Mouse (Mus musculus) stomach, embryonic 14.5 days (tissue): ENCODE results near the gene Srgn. TPM values are rescaled to one million over a fixed set of nuclear protein-coding genes. Genes with fewer than 3 reads are reported as not detected.

Source experiments
- ATAC-seq: fragments of 200-750 bp; cut with Nextera tagmentation; 2 replicates; pipeline ENCODE4 v1.8.0; 2017; ENCODE audit warnings: low read depth, moderate TSS enrichment; ENCODE audit not compliant: insufficient number of reproducible peaks, insufficient read depth, low FRiP score
- H3K27ac ChIP-seq: fragments of 300-500 bp; sonication (generic); 2 replicates; pipeline ENCODE4 v1.5.1; 2014; ENCODE audit warnings: mild to moderate bottlenecking, low read length, moderate library complexity, mixed read lengths
- H3K27me3 ChIP-seq: fragments of 300-500 bp; sonication (generic); 2 replicates; pipeline ENCODE4 v1.6.1; 2014; ENCODE audit warnings: low read length, control low read depth, mixed read lengths; ENCODE audit not compliant: control insufficient read depth, insufficient read depth
- H3K36me3 ChIP-seq: fragments of 300-500 bp; sonication (generic); 2 replicates; pipeline ENCODE4 v1.6.1; 2014; ENCODE audit warnings: mild to moderate bottlenecking, control low read depth, low read length, moderate library complexity, mixed read lengths; ENCODE audit not compliant: control insufficient read depth, insufficient read depth
- H3K4me1 ChIP-seq: fragments of 300-500 bp; sonication (generic); 2 replicates; pipeline ENCODE4 v1.6.1; 2014; ENCODE audit warnings: low read length, control low read depth, mixed read lengths; ENCODE audit not compliant: control insufficient read depth, insufficient read depth
- H3K4me2 ChIP-seq: fragments of 300-500 bp; sonication (generic); replicated peaks from 2 replicates; pipeline ENCODE4 v1.6.1; 2014; ENCODE audit warnings: low read depth, low read length, control low read depth
- H3K4me3 ChIP-seq: fragments of 300-500 bp; sonication (generic); 2 replicates; pipeline ENCODE4 v1.5.1; 2014; ENCODE audit warnings: low read depth, low read length, control low read depth
- H3K9ac ChIP-seq: fragments of 300-500 bp; sonication (generic); replicated peaks from 2 replicates; pipeline ENCODE4 v1.6.1; 2014; ENCODE audit warnings: low read depth, mild to moderate bottlenecking, control low read depth, low read length, moderate library complexity, mixed read lengths
- H3K9me3 ChIP-seq: fragments of 300-500 bp; sonication (generic); 2 replicates; pipeline ENCODE4 v1.6.1; 2016; ENCODE audit warnings: low read depth, low read length, control low read depth; ENCODE audit not compliant: control insufficient read depth
- WGBS: fragments of 180-500 bp; shearing (Covaris S2); extraction: QIAGEN DNeasy Blood & Tissue Kit; methylation state at CpG from one replicate; pipeline ENCODE4 v1.1.7; 2014; 5-methylcytosine and 5-hydroxymethylcytosine counted together
- polyA plus RNA-seq: library from polyadenylated mRNA; unstranded; fragments of >200 nt; fragmentation: Nextera tagmentation; extraction: Ambion mirVana; gene quantifications from 2 replicates; pipeline ENCODE4 v1.2.1, GENCODE M21; 2014

The Srgn gene
- polyA plus RNA-seq, 1 experiment from 2014 or later = 8.3 TPM

- Histone ChIP-seq H3K9ac (no peak overlapping the region), H3K36me3 (no peaks in the 10 kb centered on the region), H3K4me2 (no peak overlapping the region), H3K27ac (no peak overlapping the region), H3K4me3 (no peak overlapping the region), H3K9me3 (no peaks in the 10 kb centered on the region), H3K4me1 (no peaks in the 10 kb centered on the region), H3K27me3 (no peaks in the 10 kb centered on the region)
- WGBS = 56% methylated on average over 3 of the region's 3 CpGs
- ATAC-seq = no peak
Observed at GRCm38 (mm10) chr10:62540800-62541199, 13.5 kb upstream of the Srgn start.

- Histone ChIP-seq H3K9me3 (no peaks in the 10 kb centered on the region), H3K9ac (no peak overlapping the region), H3K36me3 (no peaks in the 10 kb centered on the region), H3K27ac (no peak overlapping the region), H3K4me2 (no peak overlapping the region), H3K4me3 (no peak overlapping the region), H3K4me1 (no peaks in the 10 kb centered on the region), H3K27me3 (no peaks in the 10 kb centered on the region)
- WGBS = 77% methylated on average over 7 of the region's 7 CpGs
- ATAC-seq = no peak
Observed at GRCm38 (mm10) chr10:62534509-62534908, 7.3 kb upstream of the Srgn start.

- Histone ChIP-seq H3K9me3 (no peaks in the 10 kb centered on the region), H3K27ac (no peak overlapping the region), H3K27me3 (no peaks in the 10 kb centered on the region), H3K4me3 (no peak overlapping the region), H3K4me2 (no peak overlapping the region), H3K4me1 (no peaks in the 10 kb centered on the region), H3K36me3 (no peaks in the 10 kb centered on the region), H3K9ac (no peak overlapping the region)
- 69% methylated on average over 2 of the region's 2 CpGs for WGBS
- ATAC-seq = no peak
Observed at GRCm38 (mm10) chr10:62532832-62533231, 5.6 kb upstream of the Srgn start.

- no peak for ATAC-seq
- Histone ChIP-seq H3K9me3 (no peaks in the 10 kb centered on the region), H3K4me1 (no peaks in the 10 kb centered on the region), H3K27me3 (no peaks in the 10 kb centered on the region), H3K36me3 (no peaks in the 10 kb centered on the region), H3K27ac (no peak overlapping the region), H3K4me3 (no peak overlapping the region), H3K4me2 (no peak overlapping the region), H3K9ac (no peak overlapping the region)
- 70% methylated on average over 9 of the region's 9 CpGs for WGBS
Observed at GRCm38 (mm10) chr10:62530183-62530582, 2.9 kb upstream of the Srgn start.

- no peak for ATAC-seq
- H3K4me1 ChIP-seq = no peaks in the 10 kb centered on the region
- H3K27me3 ChIP-seq = no peaks in the 10 kb centered on the region
- 64% methylated on average over 7 of the region's 7 CpGs for WGBS
- H3K27ac ChIP-seq = no peak overlapping the region
- no peaks in the 10 kb centered on the region for H3K36me3 ChIP-seq
- no peak overlapping the region for H3K9ac ChIP-seq
- no peaks in the 10 kb centered on the region for H3K9me3 ChIP-seq
- H3K4me3 ChIP-seq = no peak overlapping the region
- no peak overlapping the region for H3K4me2 ChIP-seq
Observed at GRCm38 (mm10) chr10:62522346-62522950, 4.8 kb downstream of the Srgn start.

GRCm38 (mm10) chr10:62521763-62522162 is 5.5 kb downstream of the Srgn start:
- Histone ChIP-seq H3K27ac (no peak overlapping the region), H3K36me3 (no peaks in the 10 kb centered on the region), H3K4me2 (no peak overlapping the region), H3K4me1 (no peaks in the 10 kb centered on the region), H3K9ac (no peak overlapping the region), H3K9me3 (no peaks in the 10 kb centered on the region), H3K27me3 (no peaks in the 10 kb centered on the region), H3K4me3 (no peak overlapping the region)
- WGBS = 46% methylated on average over 4 of the region's 4 CpGs
- no peak for ATAC-seq

GRCm38 (mm10) chr10:62520911-62521310 is 6.3 kb downstream of the Srgn start:
- Histone ChIP-seq H3K27ac (no peak overlapping the region), H3K4me1 (no peaks in the 10 kb centered on the region), H3K4me3 (no peak overlapping the region), H3K9me3 (no peaks in the 10 kb centered on the region), H3K9ac (no peak overlapping the region), H3K36me3 (no peaks in the 10 kb centered on the region), H3K27me3 (no peaks in the 10 kb centered on the region), H3K4me2 (no peak overlapping the region)
- no peak for ATAC-seq
- 64% methylated on average over 2 of the region's 2 CpGs for WGBS

GRCm38 (mm10) chr10:62517511-62517910 is 9.7 kb downstream of the Srgn start:
- WGBS = 83% methylated on average over 6 of the region's 6 CpGs
- H3K27ac ChIP-seq = no peak overlapping the region
- no peaks in the 10 kb centered on the region for H3K36me3 ChIP-seq
- no peaks in the 10 kb centered on the region for H3K4me1 ChIP-seq
- ATAC-seq = no peak
- H3K4me2 ChIP-seq = no peak overlapping the region
- no peaks in the 10 kb centered on the region for H3K9me3 ChIP-seq
- no peak overlapping the region for H3K4me3 ChIP-seq
- H3K27me3 ChIP-seq = no peaks in the 10 kb centered on the region
- H3K9ac ChIP-seq = no peak overlapping the region

GRCm38 (mm10) chr10:62512855-62513254 is 14.4 kb downstream of the Srgn start:
- Histone ChIP-seq H3K9me3 (no peaks in the 10 kb centered on the region), H3K9ac (no peak overlapping the region), H3K27ac (no peak overlapping the region), H3K27me3 (no peaks in the 10 kb centered on the region), H3K4me1 (no peaks in the 10 kb centered on the region), H3K4me2 (no peak overlapping the region), H3K36me3 (no peaks in the 10 kb centered on the region), H3K4me3 (no peak overlapping the region)
- ATAC-seq = no peak
- 92% methylated on average over 4 of the region's 4 CpGs for WGBS
